Mouse (Mus musculus): Measurements from ENCODE around the gene Hoxd10. TPM values are rescaled to one million over a fixed set of nuclear protein-coding genes. Genes with fewer than 3 reads are reported as not detected.

Gene Hoxd10
- total and polyA plus RNA-seq, 2 experiments: not detected

DNA sequence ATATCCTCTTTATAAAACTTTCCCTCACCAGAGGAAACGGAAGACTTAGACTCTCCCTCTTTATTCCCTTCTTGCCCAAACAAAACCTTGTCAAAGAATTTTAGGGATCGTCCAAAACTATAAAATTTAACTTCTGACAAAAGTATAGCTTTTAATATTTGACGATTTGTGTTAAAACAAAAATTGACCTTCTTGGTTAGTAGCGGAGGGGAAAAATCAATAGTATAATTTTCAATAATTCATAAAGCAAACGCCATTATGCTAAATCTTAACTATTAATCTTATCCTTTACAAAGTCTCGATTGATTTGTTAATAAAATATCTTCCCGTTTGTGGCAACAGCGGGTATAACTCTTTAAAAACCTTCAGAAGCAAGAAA, 1.4 kb upstream of the Hoxd10 start:
- H3K4me1 ChIP-seq (ENCODE audit: control insufficient read depth, insufficient read depth, low read length): no peaks in the 10 kb centered on the region
- WGBS: 11% methylated on average over 8 of the region's 8 CpGs
- no peak overlapping the region for H3K27ac ChIP-seq (replicated peaks; ENCODE audit: insufficient read depth, low read depth, low read length)
- DNase-seq (ENCODE audit: extremely low read depth, low read depth, low spot score): no peak
- no peak overlapping the region for H3K4me3 ChIP-seq (ENCODE audit: insufficient read depth, low read depth, low read length)
- TF ChIP-seq CTCF (IDR thresholded peaks at IDR 0.05; ENCODE audit: low read depth, low read length): no peak
- no peak for TF ChIP-seq POLR2A (IDR thresholded peaks at IDR 0.05; ENCODE audit: extremely low read depth, insufficient read depth, low read length)
- no peak overlapping the region for H3K9ac ChIP-seq (ENCODE audit: low read depth, low read length)
- peaks cover 38% of the 10 kb centered on the region for H3K27me3 ChIP-seq (ENCODE audit: control insufficient read depth, insufficient read depth, low read length)
- H3K79me2 ChIP-seq (ENCODE audit: control insufficient read depth, insufficient read depth, low read length): no peaks in the 10 kb centered on the region
- H3K36me3 ChIP-seq (ENCODE audit: control insufficient read depth, insufficient read depth, low read length): no peaks in the 10 kb centered on the region

GRCm38 (mm10) chr2:74691995-74692807, 477 bp downstream of the Hoxd10 start:
- no peaks in the 10 kb centered on the region for H3K36me3 ChIP-seq (ENCODE audit: control insufficient read depth, insufficient read depth, low read length)
- 7% methylated on average over 35 of the region's 35 CpGs for WGBS
- H3K27me3 ChIP-seq (ENCODE audit: control insufficient read depth, insufficient read depth, low read length): peaks cover 46% of the 10 kb centered on the region
- no peak for TF ChIP-seq CTCF (IDR thresholded peaks at IDR 0.05; ENCODE audit: low read depth, low read length)
- H3K27ac ChIP-seq (replicated peaks; ENCODE audit: insufficient read depth, low read depth, low read length): no peak overlapping the region
- H3K79me2 ChIP-seq (ENCODE audit: control insufficient read depth, insufficient read depth, low read length): no peaks in the 10 kb centered on the region
- no peak for DNase-seq (ENCODE audit: extremely low read depth, low read depth, low spot score)
- no peak overlapping the region for H3K9ac ChIP-seq (ENCODE audit: low read depth, low read length)
- no peak overlapping the region for H3K4me3 ChIP-seq (ENCODE audit: insufficient read depth, low read depth, low read length)
- no peaks in the 10 kb centered on the region for H3K4me1 ChIP-seq (ENCODE audit: control insufficient read depth, insufficient read depth, low read length)

DNA sequence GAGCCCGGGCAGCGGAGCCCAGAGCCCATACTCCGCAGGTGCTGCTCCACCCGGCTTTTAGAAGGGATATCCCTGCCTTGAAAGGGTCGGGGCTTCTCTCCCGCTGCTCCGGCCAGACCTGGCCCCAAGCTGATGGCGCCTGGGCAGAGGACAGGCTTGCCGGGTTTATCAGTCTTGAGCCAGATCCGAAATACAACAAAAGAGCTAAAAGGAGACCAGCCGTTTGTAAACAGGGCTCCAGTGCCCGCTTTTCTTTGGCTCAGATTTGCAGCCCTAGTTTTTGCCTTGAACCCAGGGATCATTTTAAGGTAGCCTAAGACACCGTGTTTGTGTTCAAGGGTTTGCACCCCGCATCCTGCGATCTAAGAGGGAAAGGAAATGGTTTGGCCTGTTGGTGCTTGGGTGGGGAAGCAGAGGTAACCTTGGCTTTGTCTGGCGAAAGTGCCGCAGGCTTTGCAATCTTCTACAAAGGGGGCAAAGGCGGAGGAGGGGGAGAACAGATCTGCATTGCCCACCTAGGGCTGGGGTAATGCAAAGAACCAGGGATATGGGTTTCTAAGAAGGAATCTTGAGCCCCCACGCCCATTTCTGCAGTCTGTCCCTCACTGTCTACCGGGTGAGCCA, 1.2 kb downstream of the Hoxd10 start:
- Histone ChIP-seq H3K4me3 (ENCODE audit: insufficient read depth, low read depth, low read length) (no peak overlapping the region), H3K36me3 (ENCODE audit: control insufficient read depth, insufficient read depth, low read length) (no peaks in the 10 kb centered on the region), H3K9ac (ENCODE audit: low read depth, low read length) (no peak overlapping the region), H3K27ac (replicated peaks; ENCODE audit: insufficient read depth, low read depth, low read length) (no peak overlapping the region), H3K4me1 (ENCODE audit: control insufficient read depth, insufficient read depth, low read length) (no peaks in the 10 kb centered on the region), H3K79me2 (ENCODE audit: control insufficient read depth, insufficient read depth, low read length) (no peaks in the 10 kb centered on the region), H3K27me3 (ENCODE audit: control insufficient read depth, insufficient read depth, low read length) (peaks cover 45% of the 10 kb centered on the region)
- TF ChIP-seq POLR2A (IDR thresholded peaks at IDR 0.05; ENCODE audit: extremely low read depth, insufficient read depth, low read length) (no peak), CTCF (IDR thresholded peaks at IDR 0.05; ENCODE audit: low read depth, low read length) (no peak)
- 3% methylated on average over 20 of the region's 20 CpGs for WGBS
- no peak for DNase-seq (ENCODE audit: extremely low read depth, low read depth, low spot score)

- Histone ChIP-seq H3K27me3 (ENCODE audit: control insufficient read depth, insufficient read depth, low read length) (peaks cover 48% of the 10 kb centered on the region), H3K27ac (replicated peaks; ENCODE audit: insufficient read depth, low read depth, low read length) (no peak overlapping the region), H3K79me2 (ENCODE audit: control insufficient read depth, insufficient read depth, low read length) (no peaks in the 10 kb centered on the region), H3K9ac (ENCODE audit: low read depth, low read length) (no peak overlapping the region), H3K36me3 (ENCODE audit: control insufficient read depth, insufficient read depth, low read length) (no peaks in the 10 kb centered on the region), H3K4me3 (ENCODE audit: insufficient read depth, low read depth, low read length) (no peak overlapping the region), H3K4me1 (ENCODE audit: control insufficient read depth, insufficient read depth, low read length) (0 out of 2 replicates have a peak, but pooled peaks cover 1% of the 10 kb centered on the region)
- DNase-seq (ENCODE audit: extremely low read depth, low read depth, low spot score): no peak
- TF ChIP-seq CTCF (IDR thresholded peaks at IDR 0.05; ENCODE audit: low read depth, low read length) (no peak), POLR2A (IDR thresholded peaks at IDR 0.05; ENCODE audit: extremely low read depth, insufficient read depth, low read length) (no peak)
- WGBS: 12% methylated on average over 4 of the region's 4 CpGs
These were observed 1.7 kb downstream of the Hoxd10 start for GRCm38 (mm10) chr2:74693432-74693827.

DNA sequence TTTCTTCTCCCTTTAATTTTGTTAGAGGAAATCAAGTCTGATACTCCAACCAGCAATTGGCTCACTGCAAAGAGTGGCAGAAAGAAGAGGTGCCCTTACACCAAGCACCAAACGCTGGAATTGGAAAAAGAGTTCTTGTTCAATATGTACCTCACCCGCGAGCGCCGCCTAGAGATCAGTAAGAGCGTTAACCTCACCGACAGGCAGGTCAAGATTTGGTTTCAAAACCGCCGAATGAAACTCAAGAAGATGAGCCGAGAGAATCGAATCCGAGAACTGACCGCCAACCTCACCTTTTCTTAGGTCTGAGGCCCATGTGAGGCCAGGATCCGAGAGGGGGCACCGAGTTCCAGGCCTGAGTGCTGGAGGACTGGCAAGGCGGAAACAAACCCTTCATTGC, 2.3 kb downstream of the Hoxd10 start:
- no peak for DNase-seq (ENCODE audit: extremely low read depth, low read depth, low spot score)
- Histone ChIP-seq H3K36me3 (ENCODE audit: control insufficient read depth, insufficient read depth, low read length) (no peaks in the 10 kb centered on the region), H3K27me3 (ENCODE audit: control insufficient read depth, insufficient read depth, low read length) (peaks cover 50% of the 10 kb centered on the region), H3K79me2 (ENCODE audit: control insufficient read depth, insufficient read depth, low read length) (no peaks in the 10 kb centered on the region), H3K4me3 (ENCODE audit: insufficient read depth, low read depth, low read length) (no peak overlapping the region), H3K27ac (replicated peaks; ENCODE audit: insufficient read depth, low read depth, low read length) (no peak overlapping the region), H3K4me1 (ENCODE audit: control insufficient read depth, insufficient read depth, low read length) (0 out of 2 replicates have a peak, but pooled peaks cover 1% of the 10 kb centered on the region), H3K9ac (ENCODE audit: low read depth, low read length) (no peak overlapping the region)
- WGBS: 6% methylated on average over 16 of the region's 16 CpGs
- TF ChIP-seq POLR2A (IDR thresholded peaks at IDR 0.05; ENCODE audit: extremely low read depth, insufficient read depth, low read length) (no peak), CTCF (IDR thresholded peaks at IDR 0.05; ENCODE audit: low read depth, low read length) (peak; percentile 32; the same call in 1 of the 2 replicates)

DNA sequence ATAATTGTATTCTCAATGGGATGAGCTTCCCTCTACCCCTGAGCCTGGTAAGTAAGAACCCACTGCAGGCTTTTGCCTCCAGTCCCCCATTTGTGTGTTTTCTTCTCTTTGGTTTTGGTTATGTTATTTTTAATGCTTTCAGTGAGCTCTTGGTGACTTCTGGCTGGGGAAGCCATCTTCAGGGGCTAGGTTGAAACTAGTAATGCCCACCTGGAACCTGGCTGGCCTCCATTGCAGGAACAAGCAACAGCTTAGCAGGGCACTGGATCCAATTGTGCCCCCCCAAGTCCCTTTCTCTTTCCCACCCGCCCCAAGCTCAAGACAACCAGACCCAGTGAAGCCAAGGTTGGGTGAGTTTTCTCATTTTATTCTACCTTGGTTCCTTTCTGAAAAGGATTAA, 3.7 kb downstream of the Hoxd10 start:
- TF ChIP-seq CTCF (IDR thresholded peaks at IDR 0.05; ENCODE audit: low read depth, low read length) (no peak), POLR2A (IDR thresholded peaks at IDR 0.05; ENCODE audit: extremely low read depth, insufficient read depth, low read length) (no peak)
- Histone ChIP-seq H3K4me1 (ENCODE audit: control insufficient read depth, insufficient read depth, low read length) (0 out of 2 replicates have a peak, but pooled peaks cover 1% of the 10 kb centered on the region), H3K36me3 (ENCODE audit: control insufficient read depth, insufficient read depth, low read length) (no peaks in the 10 kb centered on the region), H3K9ac (ENCODE audit: low read depth, low read length) (no peak overlapping the region), H3K27me3 (ENCODE audit: control insufficient read depth, insufficient read depth, low read length) (peaks cover 55% of the 10 kb centered on the region), H3K4me3 (ENCODE audit: insufficient read depth, low read depth, low read length) (no peak overlapping the region), H3K79me2 (ENCODE audit: control insufficient read depth, insufficient read depth, low read length) (no peaks in the 10 kb centered on the region), H3K27ac (replicated peaks; ENCODE audit: insufficient read depth, low read depth, low read length) (no peak overlapping the region)
- 10% methylated on average over 1 of the region's 1 CpGs for WGBS
- DNase-seq (ENCODE audit: extremely low read depth, low read depth, low spot score): no peak
